Mouse (Mus musculus) gonadal fat pad, adult 2 months (tissue): Measurements from ENCODE around the gene Vezt. TPM values are rescaled to one million over a fixed set of nuclear protein-coding genes. Genes with fewer than 3 reads are reported as not detected.
A peak's percentile ranks its signal among the peaks of the same experiment; 100 is the strongest.

Source experiments
- DNase-seq: peaks from one replicate; pipeline ENCODE4 v3.0.0-alpha.2; 2012; ENCODE audit warnings: low read depth
- polyA plus RNA-seq: library from polyadenylated mRNA; depleted of rRNA; stranded (reverse); fragments of >200 nt; gene quantifications from 2 replicates; pipeline ENCODE4 v1.2.3, GENCODE M21; 2012; rRNA removed

Gene Vezt
- polyA plus RNA-seq, result 15.8 and 18.7 TPM in 2 replicates

- peak; percentile 87 for DNase-seq
Observed at GRCm38 (mm10) chr10:94035658-94036374, at the start of gene Vezt, which contains the start of gene Fgd6. Gene Vezt, minus strand, starts transcription at chr10:94035817. Gene Fgd6, plus strand, starts transcription at chr10:94036001.

DNA sequence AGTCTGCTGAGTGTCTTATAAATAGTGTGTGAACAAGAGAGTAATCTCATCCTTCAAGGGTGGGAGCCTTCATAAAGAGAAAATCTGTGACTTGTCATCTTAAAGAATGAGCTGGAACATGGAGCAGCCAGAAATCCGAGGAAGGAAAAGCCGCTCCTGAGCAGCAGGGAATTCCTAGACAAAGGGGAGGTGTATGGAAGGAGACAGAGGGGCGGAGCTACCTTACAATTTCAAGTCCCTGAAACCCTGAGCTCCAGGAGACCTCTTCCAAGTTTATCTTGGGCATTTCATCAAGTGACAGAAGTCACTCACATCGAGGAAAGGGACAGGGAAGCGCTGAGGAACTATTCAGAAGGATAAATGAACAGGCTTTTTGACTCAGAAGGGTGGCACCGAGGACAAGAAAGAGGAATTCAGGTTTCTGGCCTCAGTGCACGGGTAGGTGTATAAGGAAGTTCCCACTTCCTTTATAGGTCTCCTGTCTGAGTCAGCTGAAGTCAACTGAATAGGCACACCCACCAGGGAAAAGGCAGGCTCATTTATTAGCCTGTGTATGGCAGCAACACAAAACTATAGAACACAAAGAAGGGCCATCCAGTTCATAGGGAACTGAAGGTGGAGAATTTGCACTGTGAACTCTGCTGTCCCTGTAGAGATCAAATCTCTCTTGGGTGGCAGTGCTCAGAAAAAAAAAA is 46.6 kb upstream of the Vezt start:
- DNase-seq, result no peak

GRCm38 (mm10) chr10:94080740-94081139 is 45.1 kb upstream of the Vezt start:
- DNase-seq, result no peak

- no peak for DNase-seq
Observed at GRCm38 (mm10) chr10:94076966-94077825, 41.6 kb upstream of the Vezt start.

DNA sequence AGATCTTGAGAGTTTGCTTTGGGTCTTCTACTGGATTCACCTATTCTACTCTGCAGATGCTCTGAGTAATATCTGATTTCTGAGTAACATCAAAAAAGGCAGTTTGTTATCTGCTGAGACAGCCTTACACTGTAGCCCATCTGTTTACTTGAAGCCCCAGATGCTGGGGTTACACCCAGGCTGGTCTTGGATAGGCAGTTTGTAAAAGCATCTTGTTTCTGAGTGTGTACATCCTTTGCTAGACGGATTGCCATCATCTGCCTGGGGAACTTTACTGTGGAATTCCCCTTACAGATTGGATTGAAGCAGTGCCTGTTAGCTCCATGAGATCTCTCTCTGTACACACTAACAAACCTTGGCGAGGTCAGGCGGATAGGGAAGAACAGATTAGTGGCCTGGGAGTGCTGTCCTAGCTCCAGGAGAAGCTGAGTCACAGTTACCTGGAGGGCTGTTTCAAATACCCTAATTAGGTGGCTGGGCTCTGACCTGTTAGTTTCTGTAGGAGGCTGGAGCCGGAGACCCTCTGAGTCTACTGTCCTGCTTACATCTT is 37.4 kb upstream of the Vezt start:
- no peak for DNase-seq

DNA sequence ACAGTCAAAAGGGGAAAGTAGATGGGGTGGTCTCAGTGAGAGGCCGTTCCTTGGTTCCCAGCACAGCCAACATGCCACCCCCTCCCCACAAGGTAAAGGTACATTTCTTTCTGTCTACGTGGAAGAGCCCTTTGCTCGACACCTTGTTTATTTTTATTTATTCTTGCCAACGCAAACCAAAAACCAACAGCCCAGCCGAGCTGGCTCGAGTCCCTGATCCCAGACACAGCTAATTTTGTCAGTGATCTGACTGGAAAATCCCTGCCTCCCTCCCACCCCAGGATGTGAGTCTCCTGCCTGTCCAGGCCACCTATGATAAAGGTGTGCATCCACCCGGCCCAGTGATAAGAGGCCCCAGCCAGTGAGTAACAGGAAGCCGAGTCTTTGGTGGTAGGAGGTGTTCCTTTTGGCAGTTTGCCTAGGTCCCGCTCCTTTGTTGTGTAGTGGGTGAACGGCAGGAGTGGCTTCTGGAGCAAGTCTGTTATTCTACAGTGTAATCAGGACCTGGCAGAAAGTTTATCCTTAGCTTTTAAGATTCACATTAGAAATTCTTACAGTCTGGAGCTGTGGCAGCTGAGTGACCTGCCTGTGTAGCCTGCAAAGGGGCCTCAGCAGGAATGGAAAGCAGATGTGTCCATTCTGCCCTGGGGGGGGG is 36.8 kb upstream of the Vezt start:
- no peak for DNase-seq

GRCm38 (mm10) chr10:94071641-94072040 is 36.0 kb upstream of the Vezt start:
- DNase-seq, result no peak

GRCm38 (mm10) chr10:94068701-94069100 is 33.1 kb upstream of the Vezt start:
- no peak for DNase-seq

- no peak for DNase-seq
Observed at GRCm38 (mm10) chr10:94066896-94067295, 31.3 kb upstream of the Vezt start.

GRCm38 (mm10) chr10:94062357-94062756 is 26.7 kb upstream of the Vezt start:
- no peak for DNase-seq

DNA sequence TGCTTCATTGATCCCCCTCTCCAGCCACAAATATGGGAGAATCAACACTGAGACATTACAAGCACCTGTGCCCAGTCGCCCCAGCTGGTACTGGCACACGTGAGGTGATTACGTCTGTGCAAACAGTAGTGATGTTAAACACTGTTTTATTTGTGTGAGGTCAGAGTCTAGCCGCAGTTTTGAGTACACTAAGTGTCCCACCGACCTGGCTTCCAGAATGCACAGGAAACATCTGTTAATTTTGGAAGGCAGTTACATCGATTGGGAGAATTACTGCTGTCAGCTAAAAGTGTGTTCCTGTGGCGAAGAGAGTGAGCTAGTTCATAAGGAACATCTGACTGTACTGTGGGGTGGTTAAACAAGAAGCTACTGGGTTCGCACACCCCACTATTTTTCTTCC is 24.6 kb upstream of the Vezt start:
- no peak for DNase-seq

GRCm38 (mm10) chr10:94059618-94060055 is 24.0 kb upstream of the Vezt start:
- DNase-seq, result no peak

DNA sequence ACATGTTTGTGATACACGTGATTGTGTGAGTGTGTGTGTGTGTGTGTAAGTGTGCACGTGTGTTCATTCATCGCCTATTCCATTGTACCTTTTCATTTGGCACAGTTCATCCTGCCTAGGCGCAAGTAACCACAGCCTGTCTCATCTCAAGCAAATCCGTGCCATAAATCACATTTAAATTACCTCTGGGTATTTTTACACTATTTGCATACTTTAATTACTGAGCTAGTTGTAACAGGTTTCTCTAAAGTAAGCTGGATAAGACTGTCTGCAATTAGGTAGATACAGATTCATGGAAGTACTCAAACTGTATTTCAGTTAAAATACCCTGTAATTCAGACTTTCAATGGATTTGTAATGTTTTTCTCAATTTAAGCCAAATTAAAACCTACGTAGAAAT is 20.9 kb upstream of the Vezt start:
- peak; percentile 80 for DNase-seq

GRCm38 (mm10) chr10:94050736-94051135 is 15.1 kb upstream of the Vezt start:
- no peak for DNase-seq

DNA sequence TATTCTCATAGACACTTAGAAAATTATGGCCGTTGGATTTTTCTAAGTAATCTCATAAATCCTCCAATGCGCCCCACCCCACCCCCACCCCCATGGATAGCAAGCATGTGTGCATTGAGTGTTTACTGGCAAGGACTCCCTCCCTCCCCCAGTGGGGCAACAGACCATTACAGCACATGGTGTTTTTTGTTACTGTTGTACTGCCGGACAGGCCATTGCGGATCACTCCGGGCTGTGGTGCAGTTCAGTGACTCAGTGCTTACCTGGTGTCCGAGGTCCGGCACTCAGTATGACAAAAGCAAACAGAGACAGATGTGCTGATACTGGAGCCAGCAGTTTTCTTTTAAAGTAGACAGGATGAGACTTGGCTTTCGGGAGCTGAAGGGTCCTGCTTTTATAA is 13.5 kb upstream of the Vezt start:
- DNase-seq, result no peak

DNA sequence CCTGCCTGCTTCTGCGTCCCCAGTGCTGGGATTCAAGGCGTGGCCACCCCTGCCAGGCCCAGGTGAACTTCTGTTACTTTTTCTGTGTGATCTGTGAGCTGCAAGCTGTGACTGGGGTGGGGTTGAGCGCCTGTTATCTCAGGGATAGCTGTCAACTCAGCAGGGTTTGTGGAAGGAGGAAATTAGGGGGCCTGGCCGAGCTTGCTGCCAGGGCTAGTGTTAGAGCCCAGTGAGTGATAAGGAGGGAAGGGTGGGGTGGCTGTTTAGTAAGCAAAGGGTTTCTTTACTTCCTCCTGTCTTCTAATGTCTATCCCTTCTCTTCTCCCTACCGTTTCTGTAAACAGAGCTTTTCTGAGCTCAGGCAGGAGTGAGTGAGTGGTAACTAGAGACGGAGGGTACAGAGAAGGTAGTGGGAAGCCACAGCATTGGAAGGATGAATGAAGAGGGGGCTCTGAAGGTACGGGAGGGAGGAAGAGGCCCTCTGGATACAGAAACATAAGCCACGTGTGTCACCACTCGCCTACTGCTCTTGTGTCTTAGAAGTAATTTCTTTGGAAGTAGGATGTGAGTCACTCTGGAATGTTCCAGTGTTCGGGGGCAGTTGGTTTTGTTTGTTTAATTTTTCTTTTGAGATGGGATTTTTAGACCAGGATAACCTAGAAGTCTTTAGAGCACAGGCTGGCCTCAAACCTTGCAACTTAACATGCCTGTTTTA is 12.4 kb upstream of the Vezt start:
- no peak for DNase-seq

DNA sequence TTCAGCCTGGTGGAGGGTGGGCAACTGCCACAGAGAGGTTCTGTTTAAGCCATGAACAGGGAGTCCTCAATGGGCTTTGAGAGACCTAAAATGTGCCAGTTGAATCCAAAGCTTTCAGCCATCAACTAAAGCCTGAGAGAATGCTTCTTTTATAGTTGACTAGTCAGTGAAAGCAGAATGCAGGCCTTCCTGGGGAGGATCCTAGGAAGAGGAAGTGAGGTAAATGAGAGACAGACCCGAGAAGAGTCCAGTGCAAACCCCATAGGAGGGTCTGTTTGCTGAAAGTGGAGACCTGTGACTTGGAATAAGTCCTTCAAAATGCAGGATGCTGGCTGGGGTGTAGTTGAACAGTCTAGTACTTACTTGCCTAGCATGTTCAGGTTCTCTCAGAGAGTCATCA is 11.4 kb upstream of the Vezt start:
- DNase-seq, result no peak

- DNase-seq, result no peak
Observed at GRCm38 (mm10) chr10:94045301-94045700, 9.7 kb upstream of the Vezt start.

- no peak for DNase-seq
Observed at GRCm38 (mm10) chr10:94043908-94044307, 8.3 kb upstream of the Vezt start.

- no peak for DNase-seq
Observed at GRCm38 (mm10) chr10:94038366-94039260, 3.0 kb upstream of the Vezt start.
